Mouse (Mus musculus) megakaryocyte, embryonic 14.5 days (primary cell): ENCODE results near the gene Dnah17.

Experiments used
- FLI1 ChIP-seq: IDR thresholded peaks from 2 replicates; pipeline ENCODE4 v1.6.1; 2012; ENCODE audit warnings: low read length, inconsistent platforms, mixed read lengths
- GATA1 ChIP-seq: IDR thresholded peaks from 3 replicates; pipeline ENCODE4 v1.6.1; 2012; ENCODE audit warnings: mixed read lengths, low read length, inconsistent platforms, borderline replicate concordance

DNA sequence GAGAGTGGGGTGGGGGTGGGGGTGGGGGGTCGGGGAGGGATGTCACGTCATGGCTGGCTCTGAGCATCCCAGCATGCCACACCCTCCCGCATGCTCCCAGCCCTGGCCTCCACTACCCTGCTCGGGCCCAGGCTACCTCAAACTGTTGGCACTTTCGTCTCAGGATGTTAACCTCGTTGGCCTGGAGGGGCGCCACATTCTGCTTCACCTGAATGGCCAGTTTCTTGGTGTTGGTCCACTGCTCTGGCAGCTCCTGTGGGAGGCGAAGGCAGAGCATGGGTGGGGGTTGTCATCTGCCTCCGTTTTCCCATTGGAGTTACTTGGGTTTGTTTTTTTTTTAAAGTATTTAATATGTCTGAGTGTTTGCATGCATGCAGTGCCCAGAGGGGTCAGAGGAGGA, 29.3 kb downstream of the Dnah17 start:
- TF ChIP-seq FLI1: no peak
- no peak for TF ChIP-seq GATA1
